In genomic region chr19:32317347-32317746, GRCm38 (mm10) we compare ENCODE assay signal across 4 mouse cellular contexts.
DNase-seq lines count a peak whose midpoint lies in the region; ATAC-seq and TF ChIP-seq lines count a peak whose summit lies in the region.
"Not testable (repeated sequence)": the region's sequence is repeated elsewhere in the genome, so short reads cannot be mapped to it uniquely, and the experiment has no call there.

No protein-coding gene starts in this region.

- peak; percentile 53 to 82; a peak in 3 of 4 replicates for TF ChIP-seq EP300 in MEL (IDR thresholded peaks at IDR 0.05; ENCODE audit: low read depth in 1 of 2, low read length in 2 of 2)
- TF ChIP-seq EP300 in liver, embryonic 14.5 days (IDR thresholded peaks at IDR 0.05; ENCODE audit: low read depth): 0 out of 2 replicates have a peak, but pooled peaks have one; percentile 23
- TF ChIP-seq EP300 in liver, postnatal 0 days (IDR thresholded peaks at IDR 0.05; ENCODE audit: low read depth): peak; percentile 54; the same call in 1 of the 2 replicates

- peak overlapping the region; percentile 77 for H3K27ac ChIP-seq in MEL (ENCODE audit: control insufficient read depth, low read depth, low read length)
- not testable (repeated sequence) for H3K27ac ChIP-seq in liver, embryonic 14.5 days; liver, postnatal 0 days (ENCODE audit: low read depth)

- peaks cover 0 to 28% of the 10 kb centered on the region in 2 experiments; a peak in 2 of 4 replicates for H3K36me3 ChIP-seq in MEL (ENCODE audit: control insufficient read depth in 1 of 2, insufficient read depth in 2 of 2, low read length in 2 of 2)
- H3K36me3 ChIP-seq in liver, embryonic 14.5 days (replicated peaks; ENCODE audit: control insufficient read depth, insufficient read depth, low read depth); liver, postnatal 0 days (replicated peaks; ENCODE audit: insufficient read depth, low read length): not testable (repeated sequence)

- H3K9ac ChIP-seq in MEL (ENCODE audit: control insufficient read depth, low read depth, low read length, poor library complexity, severe bottlenecking); liver, embryonic 14.5 days (replicated peaks); liver, postnatal 0 days (replicated peaks): not testable (repeated sequence)

- ATAC-seq in liver, embryonic 14.5 days (ENCODE audit: insufficient read depth); liver, postnatal 0 days: not testable (repeated sequence)

- DNase-seq in 416B (ENCODE audit: low read depth) (peak; percentile 69), MEL (ENCODE audit: low read depth, low spot score) (peak; percentile 53)
- DNase-seq in liver, embryonic 14.5 days (ENCODE audit: low read depth in 3 of 3, low spot score in 3 of 3); liver, postnatal 0 days: not testable (repeated sequence)

- not testable (repeated sequence) for H3K4me3 ChIP-seq in MEL (ENCODE audit: control insufficient read depth in 1 of 2, insufficient read depth in 1 of 2, low read depth in 2 of 2, low read length in 2 of 2); liver, embryonic 14.5 days (ENCODE audit: insufficient read depth in 1 of 2, low read depth in 2 of 2, low read length in 2 of 2); liver, postnatal 0 days (ENCODE audit: low read depth, low read length)

- H3K27me3 ChIP-seq in MEL (ENCODE audit: control insufficient read depth in 1 of 2, insufficient read depth in 2 of 2, low read length in 2 of 2); liver, embryonic 14.5 days (ENCODE audit: control insufficient read depth, insufficient read depth, low read length); liver, postnatal 0 days (ENCODE audit: insufficient read depth, low read length): not testable (repeated sequence)

- not testable (repeated sequence) for TF ChIP-seq RAD21 in MEL (IDR thresholded peaks at IDR 0.05; ENCODE audit: low read depth, low read length)

- H3K4me2 ChIP-seq in liver, embryonic 14.5 days (ENCODE audit: low read depth); liver, postnatal 0 days (ENCODE audit: low read depth, low read length): not testable (repeated sequence)

- H3K9me3 ChIP-seq in MEL (replicated peaks; ENCODE audit: insufficient read depth, low read length); liver, embryonic 14.5 days (ENCODE audit: control insufficient read depth, low read length); liver, postnatal 0 days (ENCODE audit: low read length): not testable (repeated sequence)

- TF ChIP-seq CTCF in MEL (IDR thresholded peaks at IDR 0.05 in 2 of 3, conservative IDR thresholded peaks at IDR 0.05 in 1 of 3; ENCODE audit: control insufficient read depth in 1 of 3, insufficient read depth in 1 of 3, low read depth in 2 of 3, low read length in 3 of 3, poor library complexity in 1 of 3, severe bottlenecking in 1 of 3); liver, embryonic 14.5 days (IDR thresholded peaks at IDR 0.05; ENCODE audit: low read depth); liver, postnatal 0 days (IDR thresholded peaks at IDR 0.05; ENCODE audit: low read depth): not testable (repeated sequence)

- WGBS in liver, embryonic 14.5 days (ENCODE audit: insufficient replicate concordance): 38% methylated on average over 1 of the region's 1 CpGs
- WGBS in liver, postnatal 0 days (ENCODE audit: insufficient replicate concordance): 67% methylated on average over 1 of the region's 1 CpGs

- H3K79me2 ChIP-seq in MEL (ENCODE audit: control insufficient read depth, insufficient read depth, low read length, poor library complexity): not testable (repeated sequence)

- TF ChIP-seq POLR2A in MEL (IDR thresholded peaks at IDR 0.05; ENCODE audit: control insufficient read depth in 1 of 2, insufficient read depth in 1 of 2, low read depth in 1 of 2, low read length in 2 of 2, poor library complexity in 1 of 2): not testable (repeated sequence)

- H3K4me1 ChIP-seq in MEL (ENCODE audit: control insufficient read depth in 1 of 2, insufficient read depth in 2 of 2, low read length in 2 of 2): peaks cover 22 to 24% of the 10 kb centered on the region in 2 experiments
- H3K4me1 ChIP-seq in liver, embryonic 14.5 days (replicated peaks; ENCODE audit: control insufficient read depth in 2 of 2, insufficient read depth in 2 of 2, low read length in 1 of 2): peaks cover 4 to 12% of the 10 kb centered on the region in 2 experiments; a peak in 3 of 4 replicates
- peaks cover 39% of the 10 kb centered on the region for H3K4me1 ChIP-seq in liver, postnatal 0 days (ENCODE audit: insufficient read depth)

TF ChIP-seq in MEL, 35 proteins besides CTCF, POLR2A, EP300 and RAD21:
- TF ChIP-seq GATA1 (IDR thresholded peaks at IDR 0.05; ENCODE audit: low read depth, low read length) (peak; percentile 66), TAL1 (IDR thresholded peaks at IDR 0.05; ENCODE audit: low read length) (peak; percentile 56), ETS1 (IDR thresholded peaks at IDR 0.05; ENCODE audit: low read depth, low read length) (peak; percentile 30; the same call in 1 of the 2 replicates), MYB (IDR thresholded peaks at IDR 0.05; ENCODE audit: low read depth, low read length) (peak; percentile 13; the same call in 1 of the 2 replicates), SIN3A (IDR thresholded peaks at IDR 0.05; ENCODE audit: low read length) (peak; percentile 18; the same call in 1 of the 2 replicates), TCF12 (IDR thresholded peaks at IDR 0.05; ENCODE audit: low read depth, low read length) (peak; percentile 37; the same call in 1 of the 2 replicates)
